Mouse (Mus musculus) MEL (cell line): Measurements from ENCODE around the gene Nup214.

Experiments
- BHLHE40 ChIP-seq: IDR thresholded peaks from 2 replicates; pipeline ENCODE4 v1.6.1; 2012; ENCODE audit warnings: low read depth, mild to moderate bottlenecking, inconsistent platforms, low read length, improper control_type of control experiment, borderline replicate concordance
- CTCF ChIP-seq, 3 experiments: IDR thresholded peaks in 2 of 3; conservative IDR thresholded peaks in 1 of 3; 2 replicates each; pipeline ENCODE4 v1.5.1; 2011 to 2012; ENCODE audit warnings: low read length in 3 of 3, low read depth in 2 of 3, mild to moderate bottlenecking in 2 of 3, improper control_type of control experiment in 1 of 3, inconsistent platforms in 1 of 3, mixed read lengths in 1 of 3, moderate library complexity in 1 of 3; ENCODE audit not compliant: control insufficient read depth in 1 of 3, insufficient read depth in 1 of 3, poor library complexity in 1 of 3, severe bottlenecking in 1 of 3
- EP300 ChIP-seq, 2 experiments: IDR thresholded peaks; 2 replicates each; pipeline ENCODE4 v1.6.1; 2011; ENCODE audit warnings: improper control_type of control experiment in 2 of 2, low read length in 2 of 2, low read depth in 1 of 2, mild to moderate bottlenecking in 1 of 2
- ETS1 ChIP-seq: IDR thresholded peaks from 2 replicates; pipeline ENCODE4 v1.6.1; 2012; ENCODE audit warnings: low read depth, mild to moderate bottlenecking, inconsistent platforms, low read length, improper control_type of control experiment, moderate library complexity
- HCFC1 ChIP-seq: IDR thresholded peaks from 2 replicates; pipeline ENCODE4 v1.6.1; 2012; ENCODE audit warnings: low read depth, mild to moderate bottlenecking, inconsistent platforms, low read length, improper control_type of control experiment, moderate library complexity
- JUND ChIP-seq: IDR thresholded peaks from 2 replicates; pipeline ENCODE4 v1.6.1; 2011; ENCODE audit warnings: low read depth, mild to moderate bottlenecking, improper control_type of control experiment, low read length
- KAT2A ChIP-seq: conservative IDR thresholded peaks from 2 replicates; pipeline ENCODE4 v1.6.1; 2012; ENCODE audit warnings: low read depth, low read length, improper control_type of control experiment, inconsistent platforms
- MYC ChIP-seq: IDR thresholded peaks from 2 replicates; pipeline ENCODE4 v1.6.1; 2011; ENCODE audit warnings: low read depth, mild to moderate bottlenecking, low read length, improper control_type of control experiment, moderate library complexity
- NRF1 ChIP-seq: IDR thresholded peaks from 2 replicates; pipeline ENCODE4 v1.6.1; 2014; ENCODE audit warnings: low read depth, mild to moderate bottlenecking, inconsistent platforms, low read length, improper control_type of control experiment, moderate library complexity; ENCODE audit not compliant: poor library complexity, insufficient read depth, severe bottlenecking
- POLR2AphosphoS2 ChIP-seq: IDR thresholded peaks from 2 replicates; pipeline ENCODE4 v1.6.1; 2011; ENCODE audit warnings: low read length, improper control_type of control experiment
- TCF12 ChIP-seq: IDR thresholded peaks from 2 replicates; pipeline ENCODE4 v1.6.1; 2014; ENCODE audit warnings: low read depth, mild to moderate bottlenecking, inconsistent platforms, low read length, improper control_type of control experiment, moderate library complexity
- ZMIZ1 ChIP-seq: IDR thresholded peaks from 2 replicates; pipeline ENCODE4 v1.6.1; 2012; ENCODE audit warnings: low read depth, mild to moderate bottlenecking, inconsistent platforms, low read length, improper control_type of control experiment, moderate library complexity
- ZNF384 ChIP-seq: IDR thresholded peaks from 2 replicates; pipeline ENCODE4 v1.6.1; 2012; ENCODE audit warnings: low read depth, mild to moderate bottlenecking, inconsistent platforms, low read length, improper control_type of control experiment

- no peak for TF ChIP-seq POLR2AphosphoS2
- no peak for TF ChIP-seq CTCF (IDR thresholded peaks at IDR 0.05 in 2 of 3, conservative IDR thresholded peaks at IDR 0.05 in 1 of 3; ENCODE audit: control insufficient read depth in 1 of 3, insufficient read depth in 1 of 3, low read depth in 2 of 3, low read length in 3 of 3, poor library complexity in 1 of 3, severe bottlenecking in 1 of 3)
- no peak for TF ChIP-seq JUND
- TF ChIP-seq EP300 (IDR thresholded peaks at IDR 0.05; ENCODE audit: low read depth in 1 of 2, low read length in 2 of 2): no peak
- TF ChIP-seq KAT2A: no peak
- TF ChIP-seq BHLHE40: no peak
- TF ChIP-seq NRF1: no peak
- TF ChIP-seq ZNF384: no peak
- no peak for TF ChIP-seq HCFC1
- no peak for TF ChIP-seq ETS1
- no peak for TF ChIP-seq ZMIZ1
- TF ChIP-seq MYC: no peak
- TF ChIP-seq TCF12: no peak
Observed at GRCm38 (mm10) chr2:32080681-32081080, 106.4 kb downstream of the Nup214 start.
